Mouse (Mus musculus) A20 (cell line): ENCODE results near the gene Ppp1r18.
A peak's percentile ranks its signal among the peaks of the same experiment; 100 is the strongest.

Source experiments
- DNase-seq: peaks from one replicate; pipeline ENCODE4 v3.0.0-alpha.2; 2011; ENCODE audit warnings: low read depth, low spot score

Ppp1r18 gene

GRCm38 (mm10) chr17:35909919-35910369, 44.6 kb downstream of the Ppp1r18 start, which contains the start of gene Atat1:
TSS of gene Atat1 (minus strand) at chr17:35910075.
- peak; percentile 97 for DNase-seq

GRCm38 (mm10) chr17:35914975-35915374, 49.6 kb downstream of the Ppp1r18 start:
- peak; percentile 51 for DNase-seq

GRCm38 (mm10) chr17:35915538-35916296, 50.3 kb downstream of the Ppp1r18 start:
- DNase-seq: peak; percentile 59

- peak; percentile 100 for DNase-seq
These were observed 51.1 kb downstream of the Ppp1r18 start, which contains the start of the genes Mrps18b and Ppp1r10 for GRCm38 (mm10) chr17:35916297-35917142. TSS of gene Mrps18b (minus strand) at chr17:35916389. TSS of gene Ppp1r10 (plus strand) at chr17:35916434.

- no peak for DNase-seq
These were observed 51.7 kb downstream of the Ppp1r18 start for GRCm38 (mm10) chr17:35917143-35917462.

GRCm38 (mm10) chr17:35917463-35918251, 52.3 kb downstream of the Ppp1r18 start:
- peak; percentile 74 for DNase-seq

- peak; percentile 70 for DNase-seq
These were observed 53.1 kb downstream of the Ppp1r18 start for GRCm38 (mm10) chr17:35918276-35919059.

- DNase-seq: peak; percentile 96
These were observed 53.8 kb downstream of the Ppp1r18 start for GRCm38 (mm10) chr17:35919060-35919715.

GRCm38 (mm10) chr17:35919864-35920301, 54.5 kb downstream of the Ppp1r18 start:
- DNase-seq: no peak

- no peak for DNase-seq
These were observed 55.0 kb downstream of the Ppp1r18 start for GRCm38 (mm10) chr17:35920384-35920783.

- DNase-seq: peak; percentile 53
These were observed 55.6 kb downstream of the Ppp1r18 start for GRCm38 (mm10) chr17:35920862-35921562.

GRCm38 (mm10) chr17:35921710-35922109, 56.3 kb downstream of the Ppp1r18 start:
- DNase-seq: no peak

- DNase-seq: no peak
These were observed 57.2 kb downstream of the Ppp1r18 start for GRCm38 (mm10) chr17:35922566-35922965.

GRCm38 (mm10) chr17:35923281-35923680, 57.9 kb downstream of the Ppp1r18 start:
- no peak for DNase-seq
